Mouse (Mus musculus) midbrain, embryonic 12.5 days (tissue): ENCODE results near the gene Cpn2. TPM values are rescaled to one million over a fixed set of nuclear protein-coding genes. Genes with fewer than 3 reads are reported as not detected.

ENCODE experiments used
- ATAC-seq: fragments of 200-750 bp; cut with Nextera tagmentation; 2 replicates; pipeline ENCODE4 v1.8.0; 2017; ENCODE audit warnings: low read depth, moderate TSS enrichment, moderate library complexity; ENCODE audit not compliant: low FRiP score
- H3K27ac ChIP-seq: fragments of 300-500 bp; sonication (generic); replicated peaks from 2 replicates; pipeline ENCODE4 v1.5.1; 2016; ENCODE audit warnings: mild to moderate bottlenecking
- H3K27me3 ChIP-seq: fragments of 300-500 bp; sonication (generic); 2 replicates; pipeline ENCODE4 v1.6.1; 2016; ENCODE audit warnings: mild to moderate bottlenecking
- H3K36me3 ChIP-seq: fragments of 300-500 bp; sonication (generic); 2 replicates; pipeline ENCODE4 v1.6.1; 2016
- H3K4me1 ChIP-seq: fragments of 300-500 bp; sonication (generic); 2 replicates; pipeline ENCODE4 v1.6.1; 2016
- H3K4me2 ChIP-seq: fragments of 300-500 bp; sonication (generic); replicated peaks from 2 replicates; pipeline ENCODE4 v1.6.1; 2016; ENCODE audit warnings: mild to moderate bottlenecking, moderate library complexity
- H3K4me3 ChIP-seq: fragments of 300-500 bp; sonication (generic); 2 replicates; pipeline ENCODE4 v1.5.1; 2016; ENCODE audit warnings: mild to moderate bottlenecking
- H3K9ac ChIP-seq: fragments of 300-500 bp; sonication (generic); replicated peaks from 2 replicates; pipeline ENCODE4 v1.6.1; 2016; ENCODE audit warnings: mild to moderate bottlenecking, moderate library complexity
- H3K9me3 ChIP-seq: fragments of 300-500 bp; sonication (generic); 2 replicates; pipeline ENCODE4 v1.6.1; 2016; ENCODE audit warnings: mild to moderate bottlenecking
- WGBS: fragments of 180-500 bp; shearing (Covaris S2); methylation state at CpG from one replicate; pipeline ENCODE4 v1.1.7; 2016; 5-methylcytosine and 5-hydroxymethylcytosine counted together
- polyA plus RNA-seq: library from polyadenylated mRNA; unstranded; fragments of >200 nt; fragmentation: Nextera tagmentation; extraction: Ambion mirVana; gene quantifications from 2 replicates; pipeline ENCODE4 v1.2.1, GENCODE M21; 2016

Gene Cpn2
- polyA plus RNA-seq, 1 experiment from 2014 or later, result not detected

DNA sequence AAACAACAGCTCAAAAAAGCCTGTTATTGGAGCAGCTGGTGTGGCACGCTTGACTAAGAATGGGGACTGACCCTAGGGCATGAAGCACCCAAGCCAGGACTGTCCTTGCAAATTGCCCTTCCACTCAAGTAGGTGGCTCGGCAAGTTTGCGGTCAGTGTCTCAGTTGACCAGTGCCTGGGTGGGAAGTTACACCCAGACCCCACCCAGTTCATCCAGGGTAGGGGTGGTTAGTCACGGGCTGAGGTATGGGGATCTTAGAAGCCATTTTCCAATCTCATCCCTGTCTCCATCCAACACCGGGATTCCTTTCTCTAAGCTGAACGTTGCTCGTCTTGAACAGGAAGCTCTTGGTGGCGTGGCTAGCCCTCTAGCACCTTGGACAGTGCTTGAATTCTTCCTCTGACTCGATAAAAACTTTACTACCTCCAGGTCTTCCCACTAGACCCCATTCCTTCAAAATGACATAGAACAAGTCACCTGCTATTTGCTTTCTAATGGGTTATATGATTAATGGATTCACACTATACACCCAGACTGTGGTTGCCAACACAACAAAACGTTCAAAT is 32.5 kb upstream of the Cpn2 start:
- no peaks in the 10 kb centered on the region for H3K4me1 ChIP-seq
- H3K27me3 ChIP-seq, result peaks cover 30% of the 10 kb centered on the region
- H3K4me2 ChIP-seq, result no peak overlapping the region
- no peak overlapping the region for H3K27ac ChIP-seq
- no peaks in the 10 kb centered on the region for H3K9me3 ChIP-seq
- H3K36me3 ChIP-seq, result no peaks in the 10 kb centered on the region
- WGBS, result 74% methylated on average over 10 of the region's 10 CpGs
- H3K4me3 ChIP-seq, result no peak overlapping the region
- ATAC-seq, result no peak
- H3K9ac ChIP-seq, result no peak overlapping the region

DNA sequence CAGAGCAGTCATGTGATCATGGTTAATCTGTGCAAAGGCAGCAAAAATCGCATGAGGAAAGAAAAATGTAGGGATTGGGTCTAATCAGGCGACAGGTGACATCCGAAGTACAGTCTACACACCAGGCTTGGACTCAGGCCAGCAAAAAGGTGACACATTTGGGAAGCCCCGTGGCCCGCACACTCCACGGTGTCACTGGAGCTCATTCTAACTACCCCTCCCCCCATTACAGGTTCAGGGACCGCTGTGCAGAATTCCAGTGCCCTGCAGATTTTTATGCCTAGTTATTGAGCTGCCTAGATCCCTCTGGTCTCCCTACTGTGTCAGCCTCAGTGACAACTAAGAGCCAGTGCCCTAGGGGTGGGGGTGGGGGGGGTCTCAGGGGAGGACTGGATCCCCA is 30.2 kb upstream of the Cpn2 start:
- Histone ChIP-seq H3K4me3 (no peak overlapping the region), H3K4me2 (no peak overlapping the region), H3K36me3 (no peaks in the 10 kb centered on the region), H3K9me3 (no peaks in the 10 kb centered on the region), H3K27ac (no peak overlapping the region), H3K27me3 (peaks cover 10% of the 10 kb centered on the region), H3K4me1 (no peaks in the 10 kb centered on the region), H3K9ac (no peak overlapping the region)
- 91% methylated on average over 7 of the region's 7 CpGs for WGBS
- ATAC-seq, result no peak

DNA sequence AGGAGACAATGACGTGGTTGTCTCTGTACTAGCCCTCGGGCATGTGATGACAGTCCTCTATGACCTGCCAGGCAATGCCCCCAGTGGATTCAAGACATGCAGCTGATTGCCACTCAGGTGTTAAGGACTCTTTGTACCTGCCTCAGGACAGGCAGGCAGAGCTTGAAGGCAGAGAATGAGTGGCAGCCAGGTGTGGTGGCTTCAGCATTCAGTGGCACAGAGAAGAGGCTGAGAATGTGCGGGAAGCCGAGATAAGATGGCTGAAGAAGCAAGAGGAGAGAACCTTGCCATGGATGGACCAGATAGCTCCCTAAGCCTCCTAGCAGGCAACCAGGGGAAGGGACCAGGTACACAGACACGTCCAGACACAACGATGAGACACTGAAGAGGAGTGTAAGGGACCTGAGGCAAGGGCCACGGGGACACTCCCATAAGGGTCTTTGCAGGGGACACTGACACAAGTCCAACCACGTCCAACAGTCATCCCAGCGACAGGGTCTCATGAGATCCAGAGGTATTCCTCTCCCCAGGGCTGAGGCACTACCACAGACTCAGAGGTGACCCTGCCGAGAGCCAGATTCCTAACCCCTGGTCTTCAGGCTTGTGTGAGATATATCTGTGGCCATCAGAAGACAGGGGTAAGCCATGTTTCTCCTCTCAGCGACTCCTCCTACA is 29.4 kb upstream of the Cpn2 start:
- 86% methylated on average over 11 of the region's 11 CpGs for WGBS
- ATAC-seq, result no peak
- Histone ChIP-seq H3K27me3 (peaks cover 8% of the 10 kb centered on the region), H3K36me3 (no peaks in the 10 kb centered on the region), H3K9ac (no peak overlapping the region), H3K4me3 (no peak overlapping the region), H3K4me1 (no peaks in the 10 kb centered on the region), H3K27ac (no peak overlapping the region), H3K4me2 (no peak overlapping the region), H3K9me3 (no peaks in the 10 kb centered on the region)

DNA sequence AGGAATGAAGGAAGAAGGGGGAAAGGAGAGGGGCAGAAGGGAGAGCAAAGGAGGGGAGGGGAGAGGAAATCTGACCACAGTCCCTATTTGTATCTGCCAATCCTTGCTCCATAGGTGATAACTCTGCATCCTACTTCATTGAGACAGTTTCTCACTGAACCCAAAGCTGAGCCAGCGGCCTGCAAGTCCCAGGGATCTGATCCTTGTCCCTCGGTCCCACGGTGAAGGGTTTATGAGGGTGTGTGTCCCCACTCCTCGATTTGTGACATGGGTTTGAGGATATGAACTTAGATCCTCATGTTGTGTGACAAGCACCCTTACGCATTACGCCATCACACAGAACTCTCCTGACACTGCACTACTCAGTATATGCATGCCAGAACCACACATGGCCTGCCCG is 27.8 kb upstream of the Cpn2 start:
- H3K4me1 ChIP-seq, result no peaks in the 10 kb centered on the region; the same call in 1 of the 2 replicates

DNA sequence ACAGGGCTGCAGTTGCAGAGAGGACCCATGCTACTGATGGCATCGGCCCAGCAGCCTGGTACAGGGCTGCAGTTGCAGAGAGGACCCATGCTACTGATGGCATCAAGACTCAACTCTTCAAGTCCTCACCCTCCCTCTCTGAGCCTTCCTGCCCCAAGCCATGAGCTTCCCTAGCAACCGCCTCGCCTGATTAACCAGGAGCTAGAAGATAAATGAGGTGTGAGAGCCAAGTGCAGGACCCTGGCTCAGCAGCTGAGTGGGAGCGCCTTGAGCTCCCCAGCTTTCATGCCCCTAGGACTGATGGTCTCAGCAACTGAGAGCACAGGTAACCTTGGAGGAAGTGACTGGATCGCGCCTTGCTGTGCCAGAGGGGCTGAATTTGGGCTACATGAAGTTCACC is 23.1 kb upstream of the Cpn2 start:
- Histone ChIP-seq H3K36me3 (no peaks in the 10 kb centered on the region), H3K27me3 (peaks cover 22% of the 10 kb centered on the region), H3K27ac (no peak overlapping the region), H3K4me3 (no peak overlapping the region), H3K9me3 (no peaks in the 10 kb centered on the region), H3K4me2 (no peak overlapping the region), H3K9ac (no peak overlapping the region), H3K4me1 (no peaks in the 10 kb centered on the region; the same call in 1 of the 2 replicates)
- no peak for ATAC-seq
- 77% methylated on average over 6 of the region's 6 CpGs for WGBS

More for the DNA sequence above, 27.8 kb upstream of the Cpn2 start:
- 95% methylated on average over 7 of the region's 7 CpGs for WGBS
- H3K27me3 ChIP-seq, result peaks cover 8% of the 10 kb centered on the region
- H3K27ac ChIP-seq, result no peak overlapping the region
- H3K4me2 ChIP-seq, result no peak overlapping the region
- no peak overlapping the region for H3K4me3 ChIP-seq
- no peaks in the 10 kb centered on the region for H3K36me3 ChIP-seq
- H3K9ac ChIP-seq, result no peak overlapping the region
- no peaks in the 10 kb centered on the region for H3K9me3 ChIP-seq
- no peak for ATAC-seq

DNA sequence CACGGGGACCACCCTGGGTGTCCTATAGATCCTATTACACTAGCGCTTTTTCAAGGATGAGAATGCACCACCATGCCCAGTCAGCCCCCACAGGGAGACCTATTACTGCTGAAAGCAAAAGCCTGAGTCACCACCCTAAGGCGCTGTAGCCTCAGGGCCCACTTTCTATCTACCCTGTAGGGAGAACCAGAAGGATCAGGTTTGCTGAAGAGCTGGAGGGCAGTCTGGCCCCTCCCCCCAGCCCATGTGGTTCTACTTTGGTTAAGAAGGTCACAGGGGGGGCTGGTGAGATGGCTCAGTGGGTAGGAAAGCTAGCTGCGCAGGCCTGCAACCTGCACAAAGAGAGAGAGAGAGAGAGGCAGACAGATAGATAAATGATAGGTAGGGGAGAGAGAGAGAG is 18.4 kb upstream of the Cpn2 start:
- H3K4me2 ChIP-seq, result no peak overlapping the region
- no peak for ATAC-seq
- WGBS, result 50% methylated on average over 4 of the region's 4 CpGs
- H3K9me3 ChIP-seq, result no peaks in the 10 kb centered on the region
- no peaks in the 10 kb centered on the region for H3K36me3 ChIP-seq
- H3K4me1 ChIP-seq, result peaks cover 15% of the 10 kb centered on the region; the same call in 1 of the 2 replicates
- peaks cover 68% of the 10 kb centered on the region for H3K27me3 ChIP-seq
- H3K27ac ChIP-seq, result no peak overlapping the region
- H3K9ac ChIP-seq, result no peak overlapping the region
- no peak overlapping the region for H3K4me3 ChIP-seq

DNA sequence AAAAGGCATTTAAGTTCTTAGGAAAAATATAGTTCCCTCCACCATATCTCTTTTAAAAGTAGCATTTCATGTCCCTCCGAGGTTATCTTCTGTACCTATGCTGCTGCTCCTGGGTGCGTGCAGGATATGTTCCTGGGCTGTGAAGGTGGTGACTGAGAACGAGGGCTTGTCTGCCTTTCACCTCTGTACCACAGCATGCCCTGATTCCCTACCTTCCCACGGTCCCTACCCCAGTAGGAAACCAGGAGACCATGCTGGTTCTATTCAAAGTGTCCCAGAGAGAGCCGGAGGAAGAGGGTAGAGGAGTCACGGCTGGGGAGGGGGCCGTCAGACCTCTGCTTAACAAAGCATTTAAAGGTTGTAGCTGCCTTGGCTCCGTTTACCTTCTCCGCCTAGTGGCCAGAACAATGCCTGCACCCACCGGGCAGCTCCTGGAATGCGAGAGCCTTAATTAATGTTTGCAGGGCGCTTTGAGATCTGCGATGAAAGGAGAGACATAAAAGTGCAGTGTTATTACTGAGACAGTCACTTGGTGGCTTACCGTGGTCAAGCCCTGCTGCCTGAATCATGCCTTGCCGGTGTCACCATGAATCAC is 16.5 kb upstream of the Cpn2 start:
- Histone ChIP-seq H3K4me3 (peak overlapping the region; percentile 23), H3K9ac (no peak overlapping the region), H3K36me3 (no peaks in the 10 kb centered on the region), H3K4me2 (peak overlapping the region; percentile 46), H3K4me1 (peaks cover 15% of the 10 kb centered on the region; the same call in 1 of the 2 replicates), H3K27me3 (peaks cover 75% of the 10 kb centered on the region), H3K27ac (no peak overlapping the region), H3K9me3 (no peaks in the 10 kb centered on the region)
- ATAC-seq, result peak; percentile 73
- 2% methylated on average over 15 of the region's 15 CpGs for WGBS

DNA sequence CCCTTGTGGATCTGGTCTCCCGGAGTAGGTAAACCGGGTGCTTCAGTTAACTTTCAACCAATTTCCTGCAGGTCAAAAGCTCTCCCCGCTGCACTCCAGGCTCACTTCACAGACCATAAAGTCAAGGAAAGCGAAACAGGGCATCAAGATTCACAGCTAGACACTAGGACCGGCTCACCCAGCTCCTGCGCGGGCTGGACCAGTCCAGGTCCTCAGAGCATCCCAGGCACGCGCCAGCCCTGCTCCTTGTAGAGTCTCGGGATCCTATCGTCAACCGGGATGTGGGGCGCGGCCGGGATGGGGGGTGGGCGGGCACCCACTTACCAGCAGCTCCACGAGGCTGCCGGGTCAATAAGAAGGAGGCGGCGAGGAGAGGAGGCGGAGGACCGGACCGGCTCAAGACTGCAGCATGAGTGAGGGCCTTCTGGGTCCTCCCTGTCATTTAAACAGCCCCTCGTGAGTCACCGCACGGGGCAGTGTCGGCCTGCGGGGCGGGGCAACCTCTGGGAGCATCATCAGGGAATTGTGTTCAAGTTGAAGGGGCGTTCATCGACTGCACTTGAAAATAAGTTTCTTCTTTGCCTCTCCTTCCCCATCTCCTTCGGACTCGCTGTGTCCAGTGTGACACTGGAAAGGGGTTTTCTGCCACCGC is 15.7 kb upstream of the Cpn2 start, which contains the start of gene Lrrc15:
TSS of gene Lrrc15 (minus strand) at position 413 of the 652 bp plus-strand sequence.
- H3K9me3 ChIP-seq, result no peaks in the 10 kb centered on the region
- peak within 1 kb of the TSS; percentile 32 for H3K4me3 ChIP-seq
- peaks cover 15% of the 10 kb centered on the region; the same call in 1 of the 2 replicates for H3K4me1 ChIP-seq
- H3K36me3 ChIP-seq, result no peaks in the 10 kb centered on the region
- H3K4me2 ChIP-seq, result peak within 1 kb of the TSS; percentile 53
- WGBS, result 8% methylated on average over 34 of the region's 34 CpGs
- no peak within 1 kb of the TSS for H3K27ac ChIP-seq
- peak; percentile 28; the same call in 1 of the 2 replicates for ATAC-seq
- H3K9ac ChIP-seq, result no peak within 1 kb of the TSS; the same call in 1 of the 2 replicates
- peaks cover 69% of the 10 kb centered on the region for H3K27me3 ChIP-seq

DNA sequence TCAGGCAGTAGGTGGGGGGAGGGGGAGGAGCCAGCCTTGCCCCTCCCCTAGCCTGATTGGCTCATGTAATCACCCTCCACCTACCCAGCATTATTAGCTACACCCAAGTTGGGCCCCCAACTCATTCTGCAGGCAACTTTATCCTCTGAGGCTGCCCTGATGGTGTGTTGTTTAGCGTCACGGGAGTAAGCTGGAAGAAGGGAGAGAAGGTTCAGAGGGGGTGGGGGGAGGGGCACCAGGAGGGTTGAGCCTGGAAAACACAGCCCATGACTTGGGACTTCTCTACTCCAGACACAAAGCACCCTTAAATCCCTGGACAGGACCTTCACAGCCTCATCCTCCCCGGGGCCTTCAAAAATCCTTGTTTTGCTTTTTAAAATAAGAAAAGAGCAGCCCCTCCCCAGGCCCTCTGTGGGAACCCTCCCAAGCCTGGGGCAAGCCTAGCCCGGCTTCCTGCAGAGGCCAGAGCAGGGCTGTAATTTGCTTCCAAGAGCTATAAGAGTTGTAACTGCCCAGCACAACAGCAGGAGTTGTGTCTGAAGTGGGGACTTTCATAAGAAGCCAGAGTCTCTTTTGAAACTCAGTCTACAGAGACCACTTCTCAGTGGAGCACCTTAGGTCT is 13.5 kb upstream of the Cpn2 start:
- H3K9ac ChIP-seq, result no peak overlapping the region
- no peak overlapping the region for H3K27ac ChIP-seq
- ATAC-seq, result no peak
- H3K36me3 ChIP-seq, result no peaks in the 10 kb centered on the region
- H3K27me3 ChIP-seq, result peaks cover 65% of the 10 kb centered on the region
- H3K4me3 ChIP-seq, result no peak overlapping the region
- no peaks in the 10 kb centered on the region for H3K9me3 ChIP-seq
- 13% methylated on average over 4 of the region's 4 CpGs for WGBS
- no peak overlapping the region for H3K4me2 ChIP-seq
- H3K4me1 ChIP-seq, result peaks cover 15% of the 10 kb centered on the region; the same call in 1 of the 2 replicates

DNA sequence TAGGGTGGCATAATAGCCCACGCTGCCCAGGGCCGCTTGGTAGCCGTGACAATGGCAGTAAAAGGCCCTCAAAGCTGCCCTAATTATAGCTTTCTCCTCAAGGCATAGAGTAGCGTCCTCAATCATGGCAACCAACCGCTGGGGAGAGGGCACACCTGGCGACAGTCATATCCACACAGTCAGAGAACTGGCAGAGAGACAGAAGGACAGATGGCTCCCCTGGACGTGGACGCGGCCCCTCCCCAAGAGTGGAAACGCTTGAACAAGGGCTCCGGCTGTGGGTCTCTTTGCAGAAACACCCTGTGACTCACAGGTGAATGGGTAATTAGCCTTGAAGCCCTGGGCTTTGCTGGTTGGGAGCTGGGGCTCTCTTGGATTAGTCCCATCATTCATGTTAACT is 11.1 kb upstream of the Cpn2 start:
- H3K9me3 ChIP-seq, result no peaks in the 10 kb centered on the region
- H3K4me3 ChIP-seq, result no peak overlapping the region
- H3K36me3 ChIP-seq, result no peaks in the 10 kb centered on the region
- H3K27ac ChIP-seq, result no peak overlapping the region
- peaks cover 7% of the 10 kb centered on the region; the same call in 1 of the 2 replicates for H3K4me1 ChIP-seq
- ATAC-seq, result no peak
- WGBS, result 90% methylated on average over 11 of the region's 11 CpGs
- no peak overlapping the region for H3K9ac ChIP-seq
- H3K27me3 ChIP-seq, result peaks cover 48% of the 10 kb centered on the region
- no peak overlapping the region for H3K4me2 ChIP-seq

DNA sequence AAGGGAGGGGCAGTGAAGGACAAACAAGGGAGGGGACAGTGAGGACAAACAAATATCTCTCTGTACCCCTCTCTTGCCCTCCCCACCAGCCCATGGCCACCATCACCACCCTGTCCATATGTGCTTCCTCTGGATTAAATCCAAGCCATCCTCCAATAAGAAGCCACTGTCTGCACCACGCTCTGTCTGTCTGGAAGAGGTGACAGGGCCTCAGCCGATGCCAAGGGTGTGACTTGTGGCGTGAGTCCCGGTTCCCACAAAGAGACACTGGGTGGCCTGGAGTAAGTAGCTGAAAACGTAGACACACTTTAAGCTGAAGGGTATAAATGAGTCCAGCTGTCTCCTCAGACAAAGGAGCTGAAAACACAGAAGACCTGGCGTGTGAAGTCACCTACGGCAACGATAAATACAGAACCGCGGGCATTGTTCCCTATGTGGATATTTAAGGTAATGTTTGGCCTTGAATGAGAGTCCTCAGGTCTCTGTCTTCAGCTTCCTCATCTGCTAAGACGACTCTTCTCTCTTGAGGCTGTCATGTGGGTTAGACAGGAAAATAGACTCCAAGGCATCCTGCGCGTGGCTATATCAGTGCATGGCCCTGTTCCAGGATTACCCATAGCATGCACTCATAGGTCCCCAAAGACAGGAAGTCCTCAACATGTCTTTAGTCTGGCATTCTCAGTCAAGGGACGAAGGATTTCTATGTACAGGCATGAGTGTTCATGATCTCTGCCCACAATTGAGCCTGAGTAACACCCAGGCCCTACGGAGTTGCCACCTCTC is 8.4 kb upstream of the Cpn2 start:
- H3K9ac ChIP-seq, result no peak overlapping the region
- peaks cover 12% of the 10 kb centered on the region; the same call in 1 of the 2 replicates for H3K4me1 ChIP-seq
- no peak for ATAC-seq
- H3K27ac ChIP-seq, result no peak overlapping the region
- 82% methylated on average over 15 of the region's 15 CpGs for WGBS
- peaks cover 27% of the 10 kb centered on the region; the same call in 1 of the 2 replicates for H3K27me3 ChIP-seq
- no peaks in the 10 kb centered on the region for H3K9me3 ChIP-seq
- H3K4me3 ChIP-seq, result no peak overlapping the region
- no peaks in the 10 kb centered on the region for H3K36me3 ChIP-seq
- no peak overlapping the region for H3K4me2 ChIP-seq
